Mouse (Mus musculus) forebrain, embryonic 16.5 days (tissue): ENCODE data around the gene Hist1h3e. TPM values are rescaled to one million over a fixed set of nuclear protein-coding genes. Genes with fewer than 3 reads are reported as not detected.
"Not testable (repeated sequence)": the region's sequence is repeated elsewhere in the genome, so short reads cannot be mapped to it uniquely, and the experiment has no call there.

Experiments
- ATAC-seq: fragments of 200-750 bp; cut with Nextera tagmentation; 2 replicates; pipeline ENCODE4 v1.8.0; 2017; ENCODE audit warnings: mild to moderate bottlenecking, moderate library complexity
- H3K27ac ChIP-seq: fragments of 300-500 bp; sonication (generic); 2 replicates; pipeline ENCODE4 v1.5.1; 2014; ENCODE audit warnings: low read length, control low read depth
- H3K27me3 ChIP-seq: fragments of 300-500 bp; sonication (generic); replicated peaks from 2 replicates; pipeline ENCODE4 v1.6.1; 2014; ENCODE audit warnings: low read length; ENCODE audit not compliant: control insufficient read depth, insufficient read depth
- H3K36me3 ChIP-seq: fragments of 300-500 bp; sonication (generic); 2 replicates; pipeline ENCODE4 v1.6.1; 2014; ENCODE audit not compliant: control insufficient read depth, insufficient read depth
- H3K4me1 ChIP-seq: fragments of 300-500 bp; sonication (generic); replicated peaks from 2 replicates; pipeline ENCODE4 v1.6.1; 2014; ENCODE audit warnings: low read length; ENCODE audit not compliant: control insufficient read depth, insufficient read depth
- H3K4me2 ChIP-seq: fragments of 300-500 bp; sonication (generic); 2 replicates; pipeline ENCODE4 v1.6.1; 2014; ENCODE audit warnings: mild to moderate bottlenecking, low read length, control low read depth
- H3K4me3 ChIP-seq: fragments of 300-500 bp; sonication (generic); replicated peaks from 2 replicates; pipeline ENCODE4 v1.5.1; 2014; ENCODE audit warnings: mild to moderate bottlenecking, low read length, control low read depth
- H3K9ac ChIP-seq: fragments of 300-500 bp; sonication (generic); replicated peaks from 2 replicates; pipeline ENCODE4 v1.6.1; 2014; ENCODE audit warnings: low read depth, low read length, control low read depth
- H3K9me3 ChIP-seq: fragments of 300-500 bp; sonication (generic); 2 replicates; pipeline ENCODE4 v1.6.1; 2016; ENCODE audit warnings: low read length; ENCODE audit not compliant: control insufficient read depth
- whole genome bisulfite sequencing: fragments of 180-500 bp; shearing (Covaris S2); extraction: QIAGEN DNeasy Blood & Tissue Kit; methylation state at CpG from one replicate; pipeline ENCODE4 v1.1.7; 2014; 5-methylcytosine and 5-hydroxymethylcytosine counted together
- polyA plus RNA-seq: library from polyadenylated mRNA; unstranded; fragments of >200 nt; fragmentation: Nextera tagmentation; extraction: Ambion mirVana; gene quantifications from 2 replicates; pipeline ENCODE4 v1.2.1, GENCODE M21; 2015

The Hist1h3e gene
- polyA plus RNA-seq, 1 experiment from 2014 or later, result 2.0 TPM

DNA sequence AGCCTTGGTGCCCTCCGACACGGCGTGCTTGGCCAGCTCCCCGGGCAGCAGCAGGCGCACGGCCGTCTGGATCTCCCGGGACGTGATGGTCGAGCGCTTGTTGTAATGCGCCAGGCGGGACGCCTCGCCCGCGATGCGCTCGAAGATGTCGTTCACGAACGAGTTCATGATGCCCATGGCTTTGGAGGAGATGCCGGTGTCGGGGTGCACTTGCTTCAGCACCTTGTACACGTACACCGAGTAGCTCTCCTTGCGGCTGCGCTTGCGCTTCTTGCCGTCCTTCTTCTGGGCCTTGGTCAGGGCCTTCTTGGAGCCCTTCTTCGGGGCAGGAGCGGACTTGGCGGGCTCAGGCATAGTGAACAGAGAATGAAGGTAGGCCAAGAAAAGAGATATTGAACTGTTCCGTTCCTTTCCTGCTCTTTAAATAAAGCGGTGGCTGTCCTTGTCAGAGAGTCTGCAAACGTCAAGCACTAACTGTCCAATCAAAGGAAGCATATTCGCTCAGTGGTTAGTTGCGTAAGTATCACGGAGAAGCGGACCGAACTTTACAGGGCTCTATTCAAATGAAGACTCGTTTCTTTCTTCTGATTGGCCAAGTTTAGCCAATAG, 19.1 kb downstream of the Hist1h3e start, which contains the start of gene Hist1h2bh:
Hist1h2bh (minus strand) TSS at position 394 of the 609 bp plus-strand sequence.
- H3K9me3 ChIP-seq, H3K4me1 ChIP-seq, H3K27me3 ChIP-seq, H3K36me3 ChIP-seq: not testable (repeated sequence)
- peak within 1 kb of the TSS; percentile 41 for H3K9ac ChIP-seq
- H3K4me2 ChIP-seq, result peak within 1 kb of the TSS; percentile 73
- H3K27ac ChIP-seq, result peak within 1 kb of the TSS; percentile 94
- ATAC-seq, result peak; percentile 93
- under 1% methylated on average over 27 of the region's 42 CpGs for WGBS
- peak within 1 kb of the TSS; percentile 54 for H3K4me3 ChIP-seq

GRCm38 (mm10) chr13:23542225-23542980, 19.8 kb downstream of the Hist1h3e start:
- Histone ChIP-seq H3K4me2 (peak overlapping the region; percentile 58), H3K4me3 (peak overlapping the region; percentile 42), H3K9ac (peak overlapping the region; percentile 33; the same call in 1 of the 2 replicates), H3K27ac (peak overlapping the region; percentile 48)
- H3K4me1 ChIP-seq, H3K27me3 ChIP-seq, ATAC-seq, H3K36me3 ChIP-seq, H3K9me3 ChIP-seq: not testable (repeated sequence)
- 9% methylated on average over 3 of the region's 3 CpGs for WGBS

- Histone ChIP-seq H3K27me3 (no peaks in the 10 kb centered on the region), H3K36me3 (no peaks in the 10 kb centered on the region), H3K4me2 (no peak overlapping the region), H3K4me1 (peaks cover 8% of the 10 kb centered on the region; the same call in 1 of the 2 replicates), H3K9ac (no peak overlapping the region), H3K9me3 (no peaks in the 10 kb centered on the region), H3K27ac (no peak overlapping the region), H3K4me3 (no peak overlapping the region)
- no peak for ATAC-seq
- whole genome bisulfite sequencing, result 68% methylated on average over 3 of the region's 3 CpGs
These were observed 20.7 kb downstream of the Hist1h3e start for GRCm38 (mm10) chr13:23541497-23541896.

- 70% methylated on average over 1 of the region's 1 CpGs for WGBS
- not testable (repeated sequence) for H3K9ac ChIP-seq, H3K27ac ChIP-seq, H3K27me3 ChIP-seq, H3K4me2 ChIP-seq, H3K4me3 ChIP-seq, H3K36me3 ChIP-seq, H3K9me3 ChIP-seq, ATAC-seq
- H3K4me1 ChIP-seq, result peaks cover 13% of the 10 kb centered on the region
These were observed 22.3 kb downstream of the Hist1h3e start for GRCm38 (mm10) chr13:23539821-23540220.

GRCm38 (mm10) chr13:23538249-23538648, 23.9 kb downstream of the Hist1h3e start:
- H3K27me3 ChIP-seq, result no peaks in the 10 kb centered on the region
- no peak overlapping the region for H3K4me2 ChIP-seq
- peaks cover 24% of the 10 kb centered on the region for H3K4me1 ChIP-seq
- ATAC-seq, result no peak
- no peaks in the 10 kb centered on the region for H3K36me3 ChIP-seq
- H3K27ac ChIP-seq, result no peak overlapping the region
- 87% methylated on average over 5 of the region's 5 CpGs for WGBS
- H3K9ac ChIP-seq, result no peak overlapping the region
- H3K4me3 ChIP-seq, result no peak overlapping the region
- no peaks in the 10 kb centered on the region for H3K9me3 ChIP-seq

- 81% methylated on average over 3 of the region's 3 CpGs for WGBS
- Histone ChIP-seq H3K4me1 (peaks cover 34% of the 10 kb centered on the region), H3K4me3 (peak overlapping the region; percentile 11; the same call in 1 of the 2 replicates), H3K9ac (no peak overlapping the region), H3K36me3 (no peaks in the 10 kb centered on the region), H3K27me3 (no peaks in the 10 kb centered on the region), H3K9me3 (no peaks in the 10 kb centered on the region), H3K27ac (no peak overlapping the region), H3K4me2 (peak overlapping the region; percentile 38)
- no peak for ATAC-seq
These were observed 25.0 kb downstream of the Hist1h3e start for GRCm38 (mm10) chr13:23537006-23537710.

GRCm38 (mm10) chr13:23536076-23536822, 25.9 kb downstream of the Hist1h3e start:
- Histone ChIP-seq H3K9me3 (no peaks in the 10 kb centered on the region), H3K9ac (peak overlapping the region; percentile 39; the same call in 1 of the 2 replicates), H3K27ac (no peak overlapping the region), H3K4me1 (peaks cover 36% of the 10 kb centered on the region), H3K4me2 (peak overlapping the region; percentile 29), H3K4me3 (peak overlapping the region; percentile 30), H3K36me3 (no peaks in the 10 kb centered on the region), H3K27me3 (no peaks in the 10 kb centered on the region)
- ATAC-seq, result no peak
- WGBS, result 17% methylated on average over 7 of the region's 7 CpGs

GRCm38 (mm10) chr13:23535137-23536075, 26.8 kb downstream of the Hist1h3e start, which contains the start of gene Hist1h3g:
Hist1h3g (plus strand) TSS chr13:23535422.
- Histone ChIP-seq H3K4me1 (peaks cover 36% of the 10 kb centered on the region), H3K9ac (peak within 1 kb of the TSS; percentile 39), H3K4me2 (peak within 1 kb of the TSS; percentile 78), H3K27ac (peak within 1 kb of the TSS; percentile 75), H3K4me3 (peak within 1 kb of the TSS; percentile 55)
- H3K9me3 ChIP-seq, H3K36me3 ChIP-seq, H3K27me3 ChIP-seq: not testable (repeated sequence)
- under 1% methylated on average over 48 of the region's 62 CpGs for WGBS
- ATAC-seq, result peak; percentile 91
